Mouse (Mus musculus): ENCODE data around the gene Tmc3. TPM values are rescaled to one million over a fixed set of nuclear protein-coding genes. Genes with fewer than 3 reads are reported as not detected.

Tmc3 gene
- polyA plus RNA-seq, 1 experiment from 2014 or later = 0.73 TPM

DNA sequence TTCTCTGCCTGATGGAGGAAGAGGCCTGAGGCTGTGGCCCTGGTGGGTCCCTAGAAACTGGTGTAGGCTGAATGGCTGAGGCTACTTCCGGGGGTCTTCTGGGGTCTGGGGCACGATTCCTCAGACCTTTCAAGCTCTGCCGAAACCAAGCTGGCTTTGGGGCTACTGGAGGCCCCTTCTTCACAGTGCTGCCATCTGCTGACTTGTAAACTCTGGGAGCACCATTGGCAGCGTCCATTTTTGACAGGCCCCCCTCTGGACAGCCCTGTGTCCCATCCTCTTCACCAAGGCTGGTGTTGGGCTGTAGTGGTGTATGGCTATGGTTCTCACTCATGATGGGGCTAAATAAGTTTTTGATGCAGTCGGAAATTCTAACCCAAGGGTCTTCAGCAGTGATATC, 67.8 kb downstream of the Tmc3 start:
- Histone ChIP-seq H3K27me3 (ENCODE audit: control insufficient read depth, insufficient read depth, low read length) (no peaks in the 10 kb centered on the region), H3K9me3 (ENCODE audit: control insufficient read depth, low read length) (no peaks in the 10 kb centered on the region), H3K4me3 (ENCODE audit: low read depth, low read length) (no peak overlapping the region), H3K9ac (ENCODE audit: low read length) (no peak overlapping the region), H3K4me1 (ENCODE audit: control insufficient read depth, insufficient read depth, low read length) (no peaks in the 10 kb centered on the region), H3K36me3 (ENCODE audit: control insufficient read depth, insufficient read depth, low read length) (no peaks in the 10 kb centered on the region), H3K4me2 (ENCODE audit: low read depth, severe bottlenecking) (no peak overlapping the region), H3K27ac (replicated peaks; ENCODE audit: low read depth, low read length) (no peak overlapping the region)
- no peak for DNase-seq (ENCODE audit: low spot score)
- no peak for ATAC-seq (ENCODE audit: insufficient number of reproducible peaks, low FRiP score, low TSS enrichment, low read depth)
- 73% methylated on average over 5 of the region's 5 CpGs for WGBS

DNA sequence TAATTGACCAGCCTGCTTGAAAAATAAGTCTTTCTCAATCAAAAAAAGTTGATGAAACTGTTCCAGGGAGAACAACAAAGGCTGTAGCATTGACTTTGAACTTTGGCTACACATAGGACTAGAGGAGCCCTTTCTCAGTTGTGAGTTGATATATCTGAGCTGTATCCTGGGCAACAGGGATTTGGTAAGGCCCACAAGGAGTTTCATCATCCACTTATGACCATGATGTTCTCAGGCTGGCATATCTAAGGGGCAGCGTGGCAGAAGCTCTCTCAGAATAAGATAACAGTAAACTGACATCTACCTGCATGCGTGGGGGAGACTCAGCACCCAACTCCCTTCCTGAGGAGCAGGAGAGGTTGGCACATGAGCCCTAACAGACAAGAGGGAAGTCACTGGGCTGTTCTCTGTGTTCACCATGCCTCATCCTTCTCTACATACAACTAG, 68.9 kb downstream of the Tmc3 start:
- WGBS = 94% methylated on average over 2 of the region's 2 CpGs
- Histone ChIP-seq H3K9ac (ENCODE audit: low read length) (no peak overlapping the region), H3K4me1 (ENCODE audit: control insufficient read depth, insufficient read depth, low read length) (no peaks in the 10 kb centered on the region), H3K9me3 (ENCODE audit: control insufficient read depth, low read length) (no peaks in the 10 kb centered on the region), H3K4me2 (ENCODE audit: low read depth, severe bottlenecking) (no peak overlapping the region), H3K27me3 (ENCODE audit: control insufficient read depth, insufficient read depth, low read length) (no peaks in the 10 kb centered on the region), H3K4me3 (ENCODE audit: low read depth, low read length) (no peak overlapping the region), H3K36me3 (ENCODE audit: control insufficient read depth, insufficient read depth, low read length) (no peaks in the 10 kb centered on the region), H3K27ac (replicated peaks; ENCODE audit: low read depth, low read length) (no peak overlapping the region)
- DNase-seq (ENCODE audit: low spot score) (no peak), ATAC-seq (ENCODE audit: insufficient number of reproducible peaks, low FRiP score, low TSS enrichment, low read depth) (no peak)

DNA sequence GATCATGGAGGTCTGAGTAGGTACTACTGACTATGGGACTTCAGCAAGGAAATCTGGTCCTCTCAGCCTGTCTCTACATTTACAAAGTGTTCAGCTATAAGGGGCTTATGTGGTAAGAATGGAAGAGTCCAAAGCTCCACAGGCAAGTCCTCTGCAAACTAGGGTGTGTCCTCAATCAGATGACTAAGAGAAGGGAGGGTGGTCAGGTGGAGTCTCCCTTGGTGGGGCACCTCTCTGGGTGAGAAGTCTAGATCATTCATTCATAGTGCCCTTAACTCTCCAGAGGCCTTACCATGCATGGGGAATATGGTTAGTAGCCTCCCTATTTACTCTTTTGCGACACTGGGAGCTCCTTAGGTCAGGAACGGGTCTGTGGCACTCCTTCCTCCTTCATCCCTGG, 69.5 kb downstream of the Tmc3 start:
- 75% methylated on average over 2 of the region's 2 CpGs for WGBS
- no peak overlapping the region for H3K4me3 ChIP-seq (ENCODE audit: low read depth, low read length)
- ATAC-seq (ENCODE audit: insufficient number of reproducible peaks, low FRiP score, low TSS enrichment, low read depth) (no peak), DNase-seq (ENCODE audit: low spot score) (no peak)
- H3K9ac ChIP-seq (ENCODE audit: low read length) = no peak overlapping the region
- no peak overlapping the region for H3K4me2 ChIP-seq (ENCODE audit: low read depth, severe bottlenecking)
- no peaks in the 10 kb centered on the region for H3K36me3 ChIP-seq (ENCODE audit: control insufficient read depth, insufficient read depth, low read length)
- no peaks in the 10 kb centered on the region for H3K27me3 ChIP-seq (ENCODE audit: control insufficient read depth, insufficient read depth, low read length)
- H3K4me1 ChIP-seq (ENCODE audit: control insufficient read depth, insufficient read depth, low read length) = no peaks in the 10 kb centered on the region
- no peaks in the 10 kb centered on the region for H3K9me3 ChIP-seq (ENCODE audit: control insufficient read depth, low read length)
- no peak overlapping the region for H3K27ac ChIP-seq (replicated peaks; ENCODE audit: low read depth, low read length)

DNA sequence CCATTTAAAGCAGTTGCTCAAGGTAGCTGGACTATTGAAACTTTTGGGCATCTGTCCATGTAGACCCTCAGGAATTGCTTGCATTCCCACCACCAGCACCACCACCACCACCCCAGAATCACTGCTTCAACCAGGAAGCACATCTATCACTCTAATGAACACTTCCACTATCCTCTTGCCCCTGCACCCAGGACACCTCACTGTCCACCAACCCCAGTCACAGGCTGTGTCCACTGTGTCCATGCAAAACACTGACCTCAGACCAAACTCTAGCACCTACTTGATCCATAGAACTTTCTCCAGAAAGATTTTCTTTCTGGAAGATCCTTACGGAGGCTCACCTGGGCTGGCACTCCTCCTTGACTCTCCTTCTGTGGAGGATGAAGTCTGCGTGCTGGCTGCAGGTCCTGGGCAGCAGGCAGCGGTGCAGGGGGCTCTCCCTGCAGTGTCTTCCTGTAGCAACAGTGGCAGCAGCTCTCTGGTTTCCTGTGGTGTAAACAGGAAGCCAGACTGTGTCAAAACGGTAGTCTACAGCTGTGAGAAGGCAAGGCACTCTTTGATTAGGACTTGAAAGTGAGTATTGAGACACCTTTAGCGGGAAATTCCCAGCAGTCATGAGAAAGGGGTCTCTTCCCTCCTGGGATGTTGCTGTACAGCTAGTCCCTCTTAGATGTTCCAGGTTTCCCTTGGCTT, 70.4 kb downstream of the Tmc3 start:
- Histone ChIP-seq H3K9me3 (ENCODE audit: control insufficient read depth, low read length) (no peaks in the 10 kb centered on the region), H3K4me2 (ENCODE audit: low read depth, severe bottlenecking) (no peak overlapping the region), H3K27me3 (ENCODE audit: control insufficient read depth, insufficient read depth, low read length) (no peaks in the 10 kb centered on the region), H3K36me3 (ENCODE audit: control insufficient read depth, insufficient read depth, low read length) (no peaks in the 10 kb centered on the region), H3K9ac (ENCODE audit: low read length) (no peak overlapping the region), H3K4me1 (ENCODE audit: control insufficient read depth, insufficient read depth, low read length) (no peaks in the 10 kb centered on the region), H3K27ac (replicated peaks; ENCODE audit: low read depth, low read length) (no peak overlapping the region), H3K4me3 (ENCODE audit: low read depth, low read length) (no peak overlapping the region)
- 58% methylated on average over 5 of the region's 5 CpGs for WGBS
- DNase-seq (ENCODE audit: low spot score) = no peak
- no peak for ATAC-seq (ENCODE audit: insufficient number of reproducible peaks, low FRiP score, low TSS enrichment, low read depth)

DNA sequence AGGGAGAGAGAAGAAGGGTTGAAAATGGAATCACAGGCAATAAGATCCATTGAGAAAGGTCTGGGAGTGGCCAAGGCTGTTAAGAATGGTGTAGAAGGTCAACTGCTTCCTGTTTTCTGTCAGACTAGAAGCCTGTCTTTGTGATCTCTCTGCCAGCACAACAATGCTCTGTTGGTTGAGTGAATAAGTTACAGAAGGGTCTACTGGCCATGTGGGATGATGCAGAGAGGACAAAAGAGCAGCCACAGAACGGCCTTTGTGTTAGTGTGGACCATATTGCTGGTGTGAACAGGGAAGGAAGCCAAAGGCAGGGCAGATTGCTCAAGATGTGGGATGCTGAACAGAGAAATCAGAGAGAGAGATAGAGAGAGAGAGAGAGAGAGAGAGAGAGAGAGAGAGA, 74.0 kb downstream of the Tmc3 start:
- Histone ChIP-seq H3K4me1 (ENCODE audit: control insufficient read depth, insufficient read depth, low read length) (no peaks in the 10 kb centered on the region), H3K27ac (replicated peaks; ENCODE audit: low read depth, low read length) (no peak overlapping the region), H3K36me3 (ENCODE audit: control insufficient read depth, insufficient read depth, low read length) (no peaks in the 10 kb centered on the region), H3K9me3 (ENCODE audit: control insufficient read depth, low read length) (no peaks in the 10 kb centered on the region), H3K9ac (ENCODE audit: low read length) (no peak overlapping the region), H3K4me2 (ENCODE audit: low read depth, severe bottlenecking) (no peak overlapping the region), H3K27me3 (ENCODE audit: control insufficient read depth, insufficient read depth, low read length) (no peaks in the 10 kb centered on the region), H3K4me3 (ENCODE audit: low read depth, low read length) (no peak overlapping the region)
- DNase-seq (ENCODE audit: low spot score) (no peak), ATAC-seq (ENCODE audit: insufficient number of reproducible peaks, low FRiP score, low TSS enrichment, low read depth) (no peak)
- WGBS = 86% methylated on average over 1 of the region's 1 CpGs

DNA sequence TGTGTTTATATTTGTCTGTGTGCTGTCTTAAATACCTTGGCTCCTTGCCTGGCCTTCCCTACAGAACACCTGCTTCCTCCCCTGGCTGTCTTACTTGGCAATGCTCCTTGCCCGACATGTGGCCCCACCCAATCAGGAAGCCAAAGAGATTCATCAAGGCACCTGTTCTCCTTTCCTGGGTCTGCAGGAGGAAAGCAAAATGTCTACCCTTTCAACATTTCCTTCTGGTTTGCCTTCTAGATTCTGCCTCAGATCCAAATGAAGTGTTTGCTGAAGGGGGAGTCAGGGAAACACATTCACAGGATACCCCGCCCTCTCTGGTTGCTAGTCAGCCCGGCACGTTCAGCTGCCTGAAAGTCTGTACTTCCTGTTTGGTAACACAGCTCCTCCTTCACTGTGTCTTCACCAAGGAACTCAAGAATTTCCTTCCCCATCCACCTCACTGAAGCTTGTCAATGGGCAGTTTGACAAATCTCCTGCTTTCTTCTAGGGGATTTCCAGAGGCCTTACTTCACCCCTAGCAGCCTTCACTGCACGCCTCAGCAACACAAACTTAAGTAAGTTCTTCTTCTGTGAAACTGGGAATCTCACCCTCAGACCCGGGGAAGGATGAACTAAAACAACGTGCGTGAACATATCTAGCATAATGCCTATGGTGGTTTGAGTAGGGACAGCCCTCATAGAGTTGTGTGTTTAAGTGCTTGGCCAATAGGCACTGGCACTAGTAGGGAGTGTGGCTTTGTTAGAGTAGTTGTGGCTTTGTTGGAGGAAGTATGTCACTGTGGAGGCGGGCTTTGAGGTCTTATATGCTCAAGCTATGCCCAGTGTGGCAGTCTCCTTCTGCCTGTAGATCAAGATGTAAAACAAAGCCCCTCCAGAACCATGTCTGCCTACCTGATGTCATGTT, 74.7 kb downstream of the Tmc3 start:
- no peak for DNase-seq (ENCODE audit: low spot score)
- WGBS = 88% methylated on average over 9 of the region's 9 CpGs
- H3K4me3 ChIP-seq (ENCODE audit: low read depth, low read length) = no peak overlapping the region

DNA sequence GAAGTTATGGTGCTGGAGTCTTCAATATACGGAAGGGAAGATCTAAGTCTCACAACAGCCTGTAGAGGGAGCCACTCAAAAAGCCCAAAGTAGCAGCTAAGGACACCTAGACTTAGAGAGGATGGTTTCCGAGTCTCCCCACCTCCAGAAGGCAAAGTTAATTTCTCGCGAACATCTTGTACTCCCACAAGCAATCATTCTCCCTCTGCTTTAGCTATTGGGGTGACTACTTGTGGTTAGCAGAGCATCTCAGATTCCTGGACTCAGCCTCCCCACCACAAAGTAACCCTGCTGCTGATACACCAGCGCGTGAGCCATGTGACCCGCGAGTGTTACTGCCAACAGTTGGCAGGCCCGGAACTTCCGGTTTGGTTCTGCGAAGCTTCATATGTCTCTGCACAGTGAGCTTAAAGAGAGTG, 75.6 kb downstream of the Tmc3 start:
- H3K27ac ChIP-seq (replicated peaks; ENCODE audit: low read depth, low read length) = no peak overlapping the region
- no peak for DNase-seq (ENCODE audit: low spot score)
- no peak overlapping the region for H3K4me2 ChIP-seq (ENCODE audit: low read depth, severe bottlenecking)
- no peak overlapping the region for H3K9ac ChIP-seq (ENCODE audit: low read length)
- no peaks in the 10 kb centered on the region for H3K27me3 ChIP-seq (ENCODE audit: control insufficient read depth, insufficient read depth, low read length)
- no peaks in the 10 kb centered on the region for H3K4me1 ChIP-seq (ENCODE audit: control insufficient read depth, insufficient read depth, low read length)
- WGBS = 90% methylated on average over 11 of the region's 11 CpGs
- no peak for ATAC-seq (ENCODE audit: insufficient number of reproducible peaks, low FRiP score, low TSS enrichment, low read depth)
- no peaks in the 10 kb centered on the region for H3K9me3 ChIP-seq (ENCODE audit: control insufficient read depth, low read length)
- H3K36me3 ChIP-seq (ENCODE audit: control insufficient read depth, insufficient read depth, low read length) = no peaks in the 10 kb centered on the region
- no peak overlapping the region for H3K4me3 ChIP-seq (ENCODE audit: low read depth, low read length)

More for the DNA sequence above, 74.7 kb downstream of the Tmc3 start:
- H3K27ac ChIP-seq (replicated peaks; ENCODE audit: low read depth, low read length) = no peak overlapping the region
- no peak for ATAC-seq (ENCODE audit: insufficient number of reproducible peaks, low FRiP score, low TSS enrichment, low read depth)
- H3K4me1 ChIP-seq (ENCODE audit: control insufficient read depth, insufficient read depth, low read length) = no peaks in the 10 kb centered on the region
- H3K9me3 ChIP-seq (ENCODE audit: control insufficient read depth, low read length) = no peaks in the 10 kb centered on the region
- H3K4me2 ChIP-seq (ENCODE audit: low read depth, severe bottlenecking) = no peak overlapping the region
- H3K27me3 ChIP-seq (ENCODE audit: control insufficient read depth, insufficient read depth, low read length) = no peaks in the 10 kb centered on the region
- no peaks in the 10 kb centered on the region for H3K36me3 ChIP-seq (ENCODE audit: control insufficient read depth, insufficient read depth, low read length)
- H3K9ac ChIP-seq (ENCODE audit: low read length) = no peak overlapping the region

DNA sequence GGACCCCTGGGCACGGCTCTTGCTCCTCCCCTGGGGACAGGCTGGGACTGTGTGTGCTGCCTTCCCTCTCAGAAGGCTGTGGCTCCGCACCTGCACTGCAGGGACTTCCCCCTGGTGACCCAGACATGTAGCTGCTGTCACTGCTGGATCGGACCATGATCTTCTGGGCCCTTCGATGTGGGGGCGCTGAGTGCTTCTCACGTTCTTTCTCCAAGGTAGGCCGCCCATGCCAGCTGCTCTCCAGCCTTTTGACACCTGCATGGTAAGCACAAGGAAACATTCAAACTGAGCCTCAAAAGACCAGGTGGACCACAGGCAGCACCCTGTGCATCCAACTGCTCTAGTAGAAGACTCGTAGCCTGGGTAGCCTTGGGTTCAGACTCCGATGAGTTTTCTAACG, 76.3 kb downstream of the Tmc3 start:
- H3K4me1 ChIP-seq (ENCODE audit: control insufficient read depth, insufficient read depth, low read length) = no peaks in the 10 kb centered on the region
- no peaks in the 10 kb centered on the region for H3K36me3 ChIP-seq (ENCODE audit: control insufficient read depth, insufficient read depth, low read length)
- no peak overlapping the region for H3K4me2 ChIP-seq (ENCODE audit: low read depth, severe bottlenecking)
- no peak overlapping the region for H3K9ac ChIP-seq (ENCODE audit: low read length)
- WGBS = 92% methylated on average over 10 of the region's 10 CpGs
- H3K9me3 ChIP-seq (ENCODE audit: control insufficient read depth, low read length) = no peaks in the 10 kb centered on the region
- no peak overlapping the region for H3K27ac ChIP-seq (replicated peaks; ENCODE audit: low read depth, low read length)
- ATAC-seq (ENCODE audit: insufficient number of reproducible peaks, low FRiP score, low TSS enrichment, low read depth) (no peak), DNase-seq (ENCODE audit: low spot score) (no peak)
- no peak overlapping the region for H3K4me3 ChIP-seq (ENCODE audit: low read depth, low read length)
- H3K27me3 ChIP-seq (ENCODE audit: control insufficient read depth, insufficient read depth, low read length) = no peaks in the 10 kb centered on the region

Data from limb, embryonic 11.5 days (tissue).